Mouse (Mus musculus): Measurements from ENCODE around the gene Erp27.
A peak's percentile ranks its signal among the peaks of the same experiment; 100 is the strongest.
"Not testable (repeated sequence)": the region's sequence is repeated elsewhere in the genome, so short reads cannot be mapped to it uniquely, and the experiment has no call there.

Gene Erp27

DNA sequence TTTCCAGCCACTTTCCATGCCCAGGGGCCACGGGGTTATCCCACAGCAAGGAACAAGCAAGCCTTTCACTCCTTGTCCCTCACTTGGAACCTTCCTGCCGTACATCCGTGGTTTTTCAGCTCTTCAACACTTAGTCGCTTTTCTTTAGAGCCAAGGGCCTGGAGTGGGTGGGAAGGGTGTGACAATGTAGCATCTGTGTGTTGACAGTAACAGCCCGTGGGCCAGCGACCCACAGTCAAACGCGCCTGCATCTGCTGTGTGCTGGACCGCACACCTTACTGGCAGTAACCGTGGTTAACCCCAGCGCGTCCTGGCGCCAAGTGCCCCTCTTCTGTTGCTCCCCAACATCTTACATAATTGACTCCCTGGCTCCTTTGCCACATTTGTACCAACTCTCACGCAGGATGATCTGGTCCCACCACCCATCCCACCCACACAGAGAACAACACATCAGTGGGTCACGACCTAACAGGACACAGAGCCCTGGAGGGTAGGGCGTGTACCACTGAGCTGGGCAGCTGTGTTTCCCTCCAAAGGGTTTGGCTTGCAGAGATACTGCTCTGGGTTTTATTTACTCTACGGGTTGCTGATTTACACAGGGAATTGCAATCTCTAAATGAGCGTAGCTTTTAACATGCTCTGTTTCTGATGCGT is 15.6 kb downstream of the Erp27 start:
- DNase-seq, result no peak

DNA sequence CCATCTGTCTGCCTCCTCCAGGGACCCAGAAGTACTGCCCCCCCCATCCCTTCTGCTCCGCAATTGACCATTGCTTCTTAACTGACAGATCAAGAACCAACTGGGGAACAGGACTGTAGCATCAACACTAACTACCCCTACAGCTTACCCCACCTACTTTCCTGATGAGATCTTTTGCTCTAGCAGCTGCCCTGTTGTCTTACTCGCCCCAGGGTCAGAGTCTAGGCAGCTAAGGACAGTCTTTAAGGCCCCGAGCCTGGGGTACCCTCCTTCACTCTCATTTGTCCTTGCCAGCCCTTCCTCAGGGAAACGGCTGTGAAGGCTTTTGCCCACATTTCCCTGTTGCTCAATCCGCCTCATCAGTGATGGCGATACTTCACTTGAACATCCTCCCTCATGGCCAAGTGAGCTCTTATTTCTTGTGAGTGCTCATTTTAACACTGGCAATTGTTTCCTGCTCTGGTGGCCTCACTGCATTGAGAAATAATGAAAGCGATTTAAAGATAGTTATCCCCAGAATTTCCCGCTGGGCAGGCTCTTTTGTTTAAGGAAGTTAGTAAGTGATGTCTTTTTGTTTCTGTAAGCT is 18.0 kb downstream of the Erp27 start:
- no peak for DNase-seq

DNA sequence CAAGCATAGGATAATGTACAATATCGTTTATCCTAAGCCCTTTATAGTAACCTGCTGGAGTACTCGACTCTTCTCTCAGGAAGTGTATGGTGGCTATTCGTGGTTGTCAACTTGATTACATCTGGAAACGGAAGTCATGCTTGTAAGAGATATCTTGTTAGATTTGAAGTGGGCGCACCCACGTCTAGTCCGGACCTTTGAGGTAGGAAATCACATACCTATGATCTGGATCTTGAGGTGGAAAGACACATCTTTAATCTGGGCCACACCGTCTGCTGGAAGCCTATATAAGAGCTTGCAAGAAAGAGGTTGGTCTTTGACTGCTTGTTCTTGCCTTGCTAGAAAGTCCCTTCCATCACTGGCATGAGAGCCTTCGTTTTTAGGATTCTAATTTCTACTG is 19.5 kb downstream of the Erp27 start:
- no peak for DNase-seq

DNA sequence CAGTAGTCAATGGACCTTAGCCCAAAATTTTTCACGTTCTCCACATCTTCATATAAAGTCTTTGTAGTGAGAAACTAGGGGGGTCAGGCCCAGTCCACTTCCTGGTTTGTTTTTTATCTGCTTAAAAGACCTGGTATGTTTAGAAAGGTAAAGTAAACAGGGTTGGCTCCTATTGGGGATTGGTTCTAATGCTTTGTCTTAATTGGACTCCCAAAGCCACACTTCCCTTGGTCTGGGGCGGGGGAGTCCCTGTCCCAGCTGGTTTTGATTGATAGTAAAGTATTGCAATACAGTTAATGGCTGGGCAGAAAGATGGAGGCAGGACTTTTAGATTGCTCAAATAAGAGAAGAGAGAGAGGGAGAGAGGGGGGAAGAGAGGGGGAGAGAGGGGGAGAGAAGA is 21.0 kb downstream of the Erp27 start:
- no peak for DNase-seq

DNA sequence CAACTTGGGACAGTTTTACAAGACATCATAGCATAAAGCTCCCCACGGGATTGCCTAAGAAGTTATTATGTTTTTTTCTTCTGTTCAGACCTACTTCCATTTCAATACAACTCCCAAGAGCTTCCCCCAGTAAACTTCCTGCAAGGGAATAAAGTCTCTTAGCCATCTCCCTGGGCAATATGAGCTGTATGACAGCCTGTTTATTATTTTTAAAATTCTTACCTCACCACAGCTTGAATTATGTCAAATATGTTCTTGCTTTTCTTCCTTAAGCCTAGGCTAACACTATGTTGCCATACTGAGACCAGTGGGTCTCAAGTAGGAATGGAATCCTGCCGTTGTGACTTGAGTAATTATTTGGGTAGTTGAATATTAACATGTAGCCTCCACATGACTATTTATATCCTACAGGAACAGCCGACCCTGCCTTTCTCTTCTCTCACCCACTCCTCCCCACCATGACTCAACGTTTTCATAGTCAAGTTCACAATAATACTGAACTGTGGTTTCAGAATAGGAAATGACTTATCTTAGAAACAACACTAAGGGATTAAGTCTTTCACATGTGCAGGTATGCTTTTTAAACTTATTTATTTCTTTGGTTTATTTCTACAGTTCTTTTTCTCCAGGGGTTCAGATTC is 21.5 kb downstream of the Erp27 start:
- DNase-seq, result no peak

DNA sequence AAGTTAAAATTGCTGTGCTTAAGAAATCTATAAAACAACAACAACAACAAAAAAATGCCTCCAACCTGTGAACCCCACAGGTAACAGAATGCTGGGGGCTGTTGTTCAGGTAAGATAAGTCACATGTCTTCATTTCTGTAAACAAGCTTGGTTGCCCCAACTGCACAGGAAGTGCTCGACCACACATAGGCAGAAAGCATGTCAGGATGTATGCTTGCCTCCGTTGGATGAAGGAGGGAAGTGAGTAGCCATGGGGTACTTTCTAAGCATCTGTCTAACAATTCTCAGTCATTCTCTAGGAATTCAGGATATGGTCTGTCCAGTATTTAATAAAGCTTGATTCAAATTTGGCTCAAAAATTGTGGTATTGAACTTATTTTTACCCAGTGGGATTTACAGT is 23.0 kb downstream of the Erp27 start:
- DNase-seq, result peak; percentile 42

DNA sequence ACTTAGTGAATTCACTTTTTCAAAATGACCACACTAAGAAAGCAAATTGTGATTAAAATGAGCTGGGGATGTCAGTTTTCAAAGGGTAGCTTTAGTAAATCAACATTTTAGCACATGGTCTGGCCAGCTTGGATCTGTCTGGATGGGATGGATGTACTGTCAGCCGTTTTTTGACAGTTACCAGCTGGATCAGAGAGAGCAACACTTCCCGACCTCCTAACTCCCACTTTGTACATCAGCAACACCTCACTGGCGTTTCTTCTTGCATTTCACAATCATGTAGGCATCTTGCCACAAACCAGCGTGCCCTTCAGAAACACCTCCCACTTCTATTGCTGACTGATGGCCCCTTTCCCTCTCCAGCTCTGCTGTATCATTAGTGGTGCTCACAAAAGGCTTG is 23.8 kb downstream of the Erp27 start:
- DNase-seq, result no peak

DNA sequence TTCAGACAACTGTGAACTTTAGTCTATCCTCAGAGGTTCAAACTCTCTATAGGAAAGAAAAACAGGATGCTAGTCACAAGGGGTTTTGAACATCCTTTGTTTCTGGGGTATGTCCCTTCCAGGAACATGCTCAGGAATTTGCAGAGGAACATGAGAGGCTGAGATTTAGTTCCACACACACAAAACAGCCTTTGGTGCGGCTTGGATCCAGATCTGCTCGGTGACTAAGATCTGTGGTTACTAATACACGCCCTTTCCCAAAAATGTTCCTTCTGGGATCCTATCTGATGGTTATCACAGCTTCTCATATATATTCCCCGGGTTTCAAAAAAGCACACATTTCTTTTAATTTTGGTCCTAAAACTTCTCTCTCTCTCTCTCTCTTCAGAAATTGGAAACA is 24.2 kb downstream of the Erp27 start:
- DNase-seq, result no peak

DNA sequence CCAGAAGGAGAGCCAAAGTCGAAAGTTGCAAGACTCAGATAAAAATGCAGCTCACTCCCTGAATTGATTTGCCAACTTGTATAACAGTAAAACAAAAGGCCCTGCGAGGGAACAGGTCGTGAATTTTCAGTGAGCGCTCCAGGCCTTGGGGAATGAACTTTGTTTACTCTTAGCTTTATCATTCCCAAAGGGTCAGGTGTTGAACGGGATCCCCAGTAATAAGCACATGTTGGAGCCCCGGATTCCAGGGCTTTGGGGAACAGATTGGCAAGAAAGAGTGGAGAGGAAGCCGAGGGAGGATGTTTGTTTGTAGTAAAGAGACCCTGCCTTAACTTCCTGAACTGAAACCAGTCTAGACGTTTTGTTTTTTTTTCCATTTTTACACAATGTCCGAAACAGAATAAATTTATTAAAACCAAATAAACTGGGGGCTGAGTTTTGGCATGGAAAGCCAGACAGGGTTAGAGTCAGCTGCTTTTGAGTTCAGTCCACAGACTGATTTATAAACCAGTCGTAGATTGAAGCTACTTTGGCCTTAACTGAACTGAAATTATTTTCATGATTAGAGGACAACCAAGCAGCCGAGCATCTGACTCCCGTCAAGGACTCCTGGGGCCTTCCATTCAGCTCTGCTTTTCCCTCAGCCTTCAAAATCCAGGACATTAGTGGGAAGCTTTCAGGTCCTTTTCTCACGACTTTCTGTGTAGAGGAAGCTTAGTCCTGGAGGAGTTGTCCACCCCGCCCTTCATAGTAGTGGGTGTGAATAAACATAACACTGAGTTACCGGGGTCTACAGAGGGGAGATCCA is 27.2 kb downstream of the Erp27 start:
- no peak for DNase-seq

DNA sequence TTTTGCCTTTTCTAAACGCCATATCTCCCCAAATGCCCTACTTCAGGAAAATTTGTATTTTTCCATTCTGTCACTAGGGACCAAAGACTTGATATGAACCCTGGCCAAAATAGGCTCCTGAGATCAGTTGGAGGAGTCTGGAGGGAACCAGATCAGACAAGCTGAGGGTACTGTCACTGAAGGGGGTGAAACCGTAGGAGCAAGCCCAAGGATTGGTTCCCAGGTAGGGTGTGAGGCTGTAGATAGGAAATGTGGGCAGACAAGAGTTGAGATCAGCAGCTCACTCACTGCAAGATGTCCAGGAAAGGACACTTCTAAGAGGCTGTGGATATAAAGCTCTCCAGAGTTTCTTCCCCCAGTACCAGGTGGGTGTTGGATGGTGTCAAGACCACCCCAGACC is 30.0 kb downstream of the Erp27 start:
- DNase-seq, result no peak

DNA sequence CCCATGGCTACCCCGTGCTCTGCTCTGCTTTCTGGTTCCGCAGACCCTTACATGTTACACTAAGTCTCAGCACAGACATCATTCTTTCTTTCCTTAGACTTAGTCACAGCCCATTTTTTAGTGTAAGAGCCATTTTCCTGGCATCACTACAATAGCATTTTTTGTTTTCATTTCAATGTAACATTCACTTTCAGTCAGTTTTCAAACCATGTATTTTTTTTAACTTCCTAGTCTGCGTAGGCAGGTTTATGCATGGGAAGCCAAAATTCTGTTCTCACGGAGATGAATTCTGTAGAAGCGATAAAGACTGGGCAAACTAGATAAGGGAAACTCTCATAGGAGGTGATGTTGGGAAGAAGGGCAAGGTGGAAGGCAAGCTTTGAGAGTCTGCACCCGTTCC is 32.4 kb downstream of the Erp27 start:
- DNase-seq, result no peak

DNA sequence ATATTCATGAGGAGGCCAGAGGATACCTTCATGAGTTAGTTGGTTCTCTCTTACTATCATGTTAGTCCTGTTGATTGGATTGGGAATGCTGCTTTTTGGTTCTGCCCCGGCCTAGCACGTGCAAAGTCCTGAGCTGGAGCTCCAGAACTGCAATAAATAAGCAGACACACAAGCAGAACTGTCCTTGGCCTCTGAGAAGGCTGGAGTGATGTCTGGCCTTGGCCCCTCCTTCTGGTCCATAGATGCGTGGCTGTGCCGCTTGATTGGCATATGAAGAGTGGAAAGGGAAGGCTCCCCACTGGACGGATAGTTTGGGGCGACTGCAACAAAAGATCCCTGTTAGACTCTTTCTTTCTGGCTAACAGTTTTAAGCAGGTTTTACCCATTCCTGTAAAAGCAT is 32.9 kb downstream of the Erp27 start:
- DNase-seq, result no peak

DNA sequence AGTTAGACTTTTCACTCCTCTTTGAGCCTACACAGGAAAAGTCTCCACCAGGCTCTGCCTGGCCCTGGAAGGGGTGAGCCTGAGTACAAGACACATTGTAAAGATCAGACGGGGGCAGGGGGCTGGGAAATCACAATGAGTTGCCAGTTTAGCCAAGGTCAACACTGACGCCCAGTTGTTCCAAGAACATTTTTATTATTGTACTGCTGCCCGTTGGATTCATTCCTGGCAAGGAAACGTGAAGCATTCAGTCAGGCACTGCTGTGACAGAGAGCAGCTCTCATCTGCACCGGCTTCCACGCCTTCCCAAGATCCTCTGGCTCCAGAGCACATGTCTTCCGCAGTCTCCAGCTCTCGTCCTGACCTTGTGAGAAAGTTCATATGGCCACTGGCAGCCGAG is 34.1 kb downstream of the Erp27 start:
- DNase-seq, result no peak

DNA sequence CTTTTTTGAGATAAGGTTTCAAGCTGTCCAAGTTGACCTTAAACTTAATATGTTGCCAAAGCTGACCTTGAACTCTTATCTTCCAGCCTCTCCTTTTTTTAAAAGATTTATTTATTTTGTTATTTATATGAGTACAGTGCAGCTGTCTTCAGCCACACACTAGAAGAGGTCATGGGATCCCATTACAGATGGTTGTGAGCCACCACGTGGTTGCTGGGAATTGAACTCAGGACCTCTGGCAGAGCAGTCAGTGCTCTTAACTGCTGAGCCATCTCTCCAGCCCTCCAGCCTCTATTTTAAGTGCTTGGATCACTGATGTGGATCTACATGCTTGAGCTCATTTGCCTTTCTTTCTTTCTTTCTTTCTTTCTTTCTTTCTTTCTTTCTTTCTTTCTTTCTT is 37.2 kb downstream of the Erp27 start:
- DNase-seq, result not testable (repeated sequence)

DNA sequence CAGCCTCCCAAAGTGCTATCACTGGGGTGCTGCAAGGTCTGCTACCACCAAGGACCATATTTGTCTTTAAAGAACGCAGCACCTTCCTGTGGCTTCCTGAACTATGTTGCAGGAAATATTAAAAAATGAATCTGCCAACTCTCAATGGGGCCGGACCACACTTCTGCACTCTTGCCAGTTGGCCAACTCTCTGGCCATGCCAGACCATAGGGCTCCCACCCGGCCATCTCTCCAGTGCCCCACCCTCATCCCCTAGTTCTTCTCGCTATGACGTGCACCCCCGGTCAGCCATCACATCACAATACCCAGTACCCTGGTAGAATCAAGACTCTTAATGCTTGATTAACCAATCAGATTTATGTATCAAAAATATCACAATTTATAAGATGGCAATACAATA is 38.0 kb downstream of the Erp27 start:
- no peak for DNase-seq

DNA sequence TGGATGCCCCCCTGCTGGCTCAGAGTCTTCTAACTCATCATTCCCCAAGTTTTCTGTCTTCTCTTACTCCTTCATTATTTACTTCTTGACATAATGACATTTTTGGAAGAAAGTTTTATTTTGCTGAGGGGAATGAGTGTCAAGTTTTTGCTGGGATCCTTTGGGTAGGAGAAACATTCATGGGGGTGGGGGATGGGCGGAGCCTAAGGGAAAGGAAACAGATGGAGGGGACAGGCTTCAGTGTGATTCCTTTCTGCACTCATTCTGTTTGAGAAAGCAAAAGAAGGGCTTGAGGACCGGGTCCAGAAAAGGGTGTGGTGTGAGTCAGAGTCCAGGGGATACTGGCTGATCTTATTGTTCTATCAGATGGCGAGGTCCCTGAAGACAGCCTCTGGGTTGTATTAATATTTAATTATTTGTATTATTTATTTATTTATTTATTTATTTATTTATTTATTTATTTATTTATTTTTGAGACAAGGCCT is 38.5 kb downstream of the Erp27 start:
- no peak for DNase-seq

DNA sequence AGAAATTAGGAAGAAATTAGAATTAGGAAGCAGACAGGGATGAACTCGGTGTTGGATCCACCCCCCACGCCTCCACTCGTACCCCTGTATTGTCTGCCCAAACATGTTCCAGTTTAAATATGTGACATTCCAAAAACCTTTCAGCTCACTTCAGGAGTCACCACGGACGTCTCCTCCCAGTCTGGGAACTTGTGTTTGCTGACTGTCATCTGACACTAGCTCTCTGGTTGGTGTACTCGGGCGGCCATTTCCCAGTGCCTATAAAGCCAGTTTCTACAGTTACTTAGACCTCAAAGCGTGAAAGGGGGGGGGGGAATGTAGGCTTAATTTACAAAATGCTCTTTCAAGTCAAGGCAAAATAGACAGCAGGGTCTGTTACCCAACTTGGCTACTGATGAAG is 40.3 kb downstream of the Erp27 start:
- no peak for DNase-seq

DNA sequence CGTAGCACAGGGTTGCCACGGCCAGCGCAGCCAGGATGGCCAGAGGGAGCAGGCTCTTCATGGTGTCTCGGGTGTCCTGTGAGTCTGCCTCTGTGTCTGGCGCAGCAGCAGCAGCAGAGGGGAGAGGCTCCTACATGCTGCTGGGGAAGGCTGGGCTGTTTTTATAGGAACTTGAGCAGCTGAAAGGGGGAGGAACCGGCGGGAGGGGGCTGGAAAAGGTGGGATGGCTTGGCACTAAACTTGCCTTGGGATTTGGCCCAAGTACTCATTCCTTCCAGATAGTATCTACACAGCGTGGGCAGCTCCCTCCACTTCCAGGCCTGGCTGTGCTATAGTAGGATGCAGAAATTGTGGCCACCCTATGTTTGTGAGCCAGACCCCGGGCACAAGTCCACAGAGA is 46.3 kb downstream of the Erp27 start, which contains the start of gene Mgp:
Mgp (minus strand) TSS at position 154 of the 400 bp plus-strand sequence.
- no peak for DNase-seq

DNA sequence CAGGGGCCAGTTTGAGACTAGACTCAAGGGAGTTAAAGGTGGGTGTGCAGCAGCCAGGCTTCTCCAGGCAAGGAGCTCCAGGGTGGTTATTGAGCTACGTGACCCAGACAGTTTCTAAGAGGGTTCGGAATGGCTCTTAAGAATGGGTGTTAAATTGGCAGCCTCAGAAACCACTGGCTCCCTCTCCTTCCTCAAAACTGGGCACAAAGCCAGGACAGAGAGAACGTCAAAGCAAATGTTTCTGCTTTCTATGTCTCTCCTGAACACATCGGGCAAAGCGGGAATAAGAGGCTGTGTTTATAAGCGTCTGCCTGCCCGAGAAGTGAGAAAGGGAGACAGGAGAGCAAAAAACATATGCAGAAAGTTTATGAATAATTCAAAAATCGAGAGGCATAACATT is 47.4 kb downstream of the Erp27 start:
- DNase-seq, result no peak

DNA sequence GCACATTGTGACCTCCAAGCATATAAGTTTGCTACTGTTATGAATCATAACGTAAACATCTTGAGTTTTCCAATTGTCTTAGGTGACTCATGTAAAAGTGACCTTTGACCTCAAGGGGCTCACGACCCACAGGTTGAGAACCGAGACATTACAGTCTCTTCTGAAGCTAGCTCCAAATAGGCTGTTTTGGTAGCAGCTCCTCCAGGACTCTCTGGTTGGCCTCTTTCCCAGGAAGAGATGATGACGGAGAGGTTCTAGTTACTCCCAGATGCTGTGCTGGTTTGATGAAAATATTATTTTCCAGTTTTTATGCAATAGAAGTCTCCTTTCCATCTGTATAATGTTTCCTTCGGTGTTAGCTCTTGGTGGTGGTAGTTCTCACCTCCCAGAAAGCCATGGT is 53.1 kb downstream of the Erp27 start:
- DNase-seq, result no peak

DNA sequence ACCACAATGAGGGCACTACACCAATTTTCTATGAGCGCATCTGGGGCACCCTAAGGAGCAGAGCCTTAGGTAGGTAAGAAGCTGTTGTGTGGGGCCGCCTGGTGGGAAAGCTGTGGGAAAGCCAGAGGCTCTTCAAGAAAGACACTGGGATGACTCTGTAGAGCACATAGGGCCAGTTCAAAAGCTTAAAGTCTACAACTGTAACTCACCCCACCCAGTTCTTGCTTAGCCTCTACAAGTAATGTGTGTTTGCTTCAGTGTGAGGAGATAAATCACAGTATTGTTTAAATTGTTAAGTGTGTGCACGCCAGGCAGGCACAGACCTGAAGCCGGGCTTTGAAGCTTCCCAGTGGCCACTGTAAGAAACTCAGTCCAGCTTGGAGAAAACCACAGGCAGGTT is 55.8 kb downstream of the Erp27 start:
- DNase-seq, result no peak

DNA sequence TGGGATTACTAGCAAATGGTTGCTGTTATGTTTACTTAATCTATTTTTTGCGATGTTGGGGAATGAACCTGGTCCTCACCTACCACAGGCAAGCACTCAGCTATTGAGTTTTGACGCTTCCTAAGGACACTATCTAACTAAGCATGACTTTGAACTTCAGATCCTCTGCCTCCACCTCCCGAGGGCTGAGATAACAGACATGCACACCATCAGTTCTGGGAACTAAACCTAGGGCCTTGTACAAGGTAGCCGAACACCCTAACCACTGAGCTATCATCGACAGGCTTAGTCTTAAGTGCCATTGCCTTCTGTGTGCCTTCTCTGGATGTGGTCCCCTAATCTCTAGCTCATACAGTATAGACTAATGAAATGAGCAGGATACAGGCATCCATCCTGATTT is 56.6 kb downstream of the Erp27 start:
- no peak for DNase-seq

DNA sequence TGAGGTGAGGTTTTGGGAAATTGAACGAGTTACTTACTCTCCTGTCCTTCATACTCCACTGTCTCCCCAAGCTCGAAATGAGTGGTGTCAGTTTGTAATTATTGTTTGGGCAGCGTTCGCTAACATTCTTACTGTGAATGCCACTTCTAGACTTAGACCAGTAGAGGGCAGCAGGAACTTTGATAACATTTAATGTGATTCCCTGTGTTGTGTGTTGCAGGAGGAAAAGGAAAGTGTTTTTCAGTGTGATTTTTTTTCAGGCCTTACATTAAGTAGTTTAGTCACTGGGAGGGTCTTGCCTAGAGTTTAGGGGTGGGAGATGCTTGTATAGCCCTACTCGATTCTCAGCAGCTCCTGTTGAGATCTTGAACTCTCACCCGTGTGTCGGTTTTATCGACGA is 61.0 kb downstream of the Erp27 start:
- peak; percentile 37 for DNase-seq

DNA sequence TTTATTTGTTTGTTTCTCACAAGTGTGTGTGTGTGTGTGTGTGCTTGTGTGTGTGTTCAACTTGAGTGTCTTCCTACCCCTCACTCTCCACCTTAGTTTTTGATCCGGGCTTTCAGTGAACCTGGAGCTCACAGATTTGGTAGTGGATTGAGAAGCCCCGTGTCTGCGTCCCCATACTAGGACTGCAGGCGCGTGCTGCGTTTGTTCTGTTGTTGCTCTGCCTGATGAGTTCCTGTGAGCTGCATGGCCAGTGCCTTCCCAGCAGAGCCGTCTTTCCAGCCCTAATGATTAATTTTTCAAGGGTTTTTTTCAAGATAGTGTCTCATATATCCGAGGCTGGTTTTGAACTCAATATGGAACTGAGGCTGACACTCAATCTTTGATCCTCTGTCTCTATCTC is 63.6 kb downstream of the Erp27 start:
- DNase-seq, result no peak

Measured in thymus, postnatal 14 days (tissue).